Mouse (Mus musculus) C2C12 (cell line): ENCODE data around the gene Cpm.

ENCODE experiments used
- CEBPB ChIP-seq: IDR thresholded peaks from one replicate; pipeline ENCODE4 v1.6.1; 2011; ENCODE audit warnings: low read depth, mild to moderate bottlenecking, control low read depth, moderate library complexity
- CTCF ChIP-seq: IDR thresholded peaks from one replicate; pipeline ENCODE4 v1.5.1; 2011; ENCODE audit not compliant: control insufficient read depth, insufficient read depth, insufficient read length
- MAX ChIP-seq: IDR thresholded peaks from one replicate; pipeline ENCODE4 v1.6.1; 2011; ENCODE audit warnings: mild to moderate bottlenecking, control low read depth
- MYOD1 ChIP-seq: IDR thresholded peaks from one replicate; pipeline ENCODE4 v1.6.1; 2011; ENCODE audit warnings: low read depth; ENCODE audit not compliant: control insufficient read depth, insufficient read length

DNA sequence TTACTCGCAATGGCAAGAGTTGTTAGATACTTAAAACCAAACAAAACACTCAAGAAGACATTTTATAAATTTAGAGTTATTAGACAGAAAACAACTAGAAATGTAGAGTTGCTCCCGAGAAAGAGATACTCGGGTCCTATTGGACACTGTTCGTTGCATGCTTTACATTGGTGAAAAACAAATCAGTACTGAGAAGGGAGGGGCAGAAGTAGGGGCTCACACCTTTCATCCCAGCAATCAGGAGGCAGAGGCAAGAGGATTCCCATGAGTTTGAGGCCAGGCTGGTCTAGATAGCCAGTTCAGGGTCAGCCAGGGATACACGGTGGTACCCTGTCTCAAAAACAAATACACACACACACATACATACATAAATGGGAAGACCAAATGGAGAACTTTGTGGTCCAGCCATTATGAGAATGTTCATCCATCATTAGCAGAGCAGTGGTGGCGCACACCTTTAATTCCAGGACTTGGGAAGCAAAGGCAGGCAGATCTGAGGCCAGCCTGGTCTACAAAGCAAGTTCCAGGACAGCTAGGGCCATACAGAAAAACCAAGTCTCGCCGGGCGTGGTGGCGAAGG, 62.2 kb downstream of the Cpm start:
- no peak for TF ChIP-seq CTCF
- TF ChIP-seq MYOD1, result no peak
- no peak for TF ChIP-seq CEBPB
- TF ChIP-seq MAX, result no peak
